ENCODE assay signal across 14 mouse cellular contexts in the genomic region with DNA sequence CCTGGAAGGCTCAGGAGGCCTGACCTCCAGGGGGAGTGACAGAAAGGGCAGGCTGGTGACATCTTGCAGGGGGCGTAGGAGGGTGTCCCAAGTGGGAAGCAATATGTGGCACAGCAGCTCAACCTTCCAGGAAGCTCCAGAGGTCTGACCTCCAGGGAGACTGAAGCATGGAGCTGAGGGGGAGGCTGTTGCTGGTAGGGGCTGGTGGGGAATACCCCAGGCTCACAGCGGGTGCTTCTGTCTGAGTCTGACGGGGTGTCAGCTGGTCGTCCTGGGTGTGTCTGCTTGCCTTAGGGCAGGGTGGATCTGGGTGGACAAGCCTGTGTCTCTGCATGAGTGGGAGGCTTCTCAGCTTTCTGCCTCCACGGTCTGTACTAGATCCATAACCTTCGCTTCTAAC.
"Had no signal": no experiment of that assay in that cellular context is flagged by ENCODE, and none has a peak within 500 bp of the region (broad histone marks: within the 10 kb centered on the region; RNA-seq: fewer than 3 reads in every experiment).

No protein-coding gene starts in this region.

- H3K4me3 ChIP-seq: limb, embryonic 12.5 days; limb, embryonic 15.5 days; midbrain, embryonic 12.5 days had no signal

- DNase-seq: kidney, adult 9 months; left cerebral cortex, postnatal 4 days; liver, postnatal 0 days; lung, embryonic 14.5 days; thymus, adult 18-20 months; thymus, postnatal 36 days had no signal

- H3K9ac ChIP-seq: limb, embryonic 12.5 days; limb, embryonic 15.5 days; liver, embryonic 14.5 days; liver, postnatal 0 days; lung, embryonic 14.5 days; midbrain, embryonic 12.5 days had no signal

- ATAC-seq: liver, postnatal 0 days; lung, postnatal 0 days; midbrain, embryonic 16.5 days had no signal

- H3K36me3 ChIP-seq: limb, embryonic 12.5 days; limb, embryonic 15.5 days; midbrain, embryonic 12.5 days had no signal

- H3K9me3 ChIP-seq: limb, embryonic 15.5 days; midbrain, embryonic 12.5 days had no signal

- H3K4me2 ChIP-seq: limb, embryonic 12.5 days; limb, embryonic 15.5 days; liver, embryonic 11.5 days; lung, embryonic 14.5 days; midbrain, embryonic 12.5 days had no signal

- H3K27ac ChIP-seq: limb, embryonic 12.5 days; limb, embryonic 15.5 days; liver, embryonic 14.5 days; macrophage; midbrain, embryonic 12.5 days had no signal
